Mouse (Mus musculus) heart, postnatal 0 days (tissue): ENCODE measurements around the gene Bcr.

Source experiments
- CTCF ChIP-seq: IDR thresholded peaks from 2 replicates; pipeline ENCODE4 v1.5.1; 2016; ENCODE audit warnings: antibody characterized with exemption, control low read depth, low read depth
- EP300 ChIP-seq: IDR thresholded peaks from 2 replicates; pipeline ENCODE4 v1.6.1; 2016; ENCODE audit warnings: antibody characterized with exemption, low read depth

GRCm38 (mm10) chr10:75121028-75121427 is 60.6 kb downstream of the Bcr start:
- no peak for TF ChIP-seq CTCF
- no peak for TF ChIP-seq EP300
